Mouse (Mus musculus) heart, adult 2 months (tissue): ENCODE measurements around the gene Gm4922.
A peak's percentile ranks its signal among the peaks of the same experiment; 100 is the strongest.

ENCODE experiments used
- CTCF ChIP-seq: fragments of 200-600 bp; IDR thresholded peaks from 2 replicates; pipeline ENCODE4 v1.8.1; 2022; ENCODE audit warnings: antibody characterized with exemption, mild to moderate bottlenecking, moderate library complexity
- EP300 ChIP-seq: fragments of 200-500 bp; IDR thresholded peaks from 2 replicates; pipeline ENCODE4 v1.6.1; 2011; ENCODE audit warnings: low read depth, low read length, control low read depth; ENCODE audit not compliant: insufficient read depth
- POLR2A ChIP-seq: fragments of 200-500 bp; IDR thresholded peaks from 2 replicates; pipeline ENCODE4 v1.6.1; 2011; ENCODE audit warnings: mild to moderate bottlenecking, low read depth, low read length, control low read depth; ENCODE audit not compliant: insufficient read depth

DNA sequence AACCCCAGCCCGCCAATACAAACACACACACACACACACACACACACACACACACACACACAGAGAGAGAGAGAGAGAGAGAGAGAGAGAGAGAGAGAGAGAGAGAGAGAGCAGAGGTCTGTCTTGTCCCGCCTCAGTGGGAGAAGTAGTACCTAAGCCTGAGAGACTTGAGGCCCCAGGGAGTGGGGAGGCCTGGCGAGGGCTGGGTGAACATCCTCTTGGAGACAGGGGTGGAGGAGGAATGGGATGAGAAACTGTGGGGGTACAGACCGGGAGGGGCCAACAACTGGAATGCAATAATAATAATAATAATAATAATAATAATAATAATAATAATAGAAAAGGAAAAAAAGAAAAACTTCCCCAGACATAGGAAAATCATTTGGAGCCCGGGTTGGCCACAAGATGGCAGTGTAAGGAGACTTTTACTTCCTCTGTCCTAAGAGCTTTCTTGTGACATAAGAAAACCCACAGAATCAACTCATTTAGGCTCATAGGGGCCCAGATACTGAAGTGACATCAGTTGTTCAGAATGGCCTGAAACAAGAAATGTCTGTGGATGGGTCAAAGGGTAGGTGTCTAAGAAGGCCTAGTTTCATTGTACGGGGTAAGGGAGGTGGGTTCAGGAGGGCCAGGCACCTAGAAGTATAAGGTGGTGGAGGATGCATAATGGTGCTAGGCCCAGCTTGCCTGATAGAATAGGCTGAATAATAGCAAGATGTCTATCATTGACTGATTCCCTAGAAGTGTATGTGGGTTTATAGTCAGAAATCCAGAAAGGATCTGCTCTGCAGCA is 49.3 kb upstream of the Gm4922 start:
- TF ChIP-seq CTCF (peak; percentile 70), POLR2A (no peak), EP300 (no peak)
